Mouse (Mus musculus): ENCODE data around the gene Snai3. TPM values are rescaled to one million over a fixed set of nuclear protein-coding genes. Genes with fewer than 3 reads are reported as not detected.

Snai3 gene
- total and polyA plus RNA-seq, 3 experiments = 0.06 TPM; not detected in 2

- peak; percentile 75 for DNase-seq (ENCODE audit: low read depth, low spot score)
- peaks cover 0 to 12% of the 10 kb centered on the region in 2 experiments; a peak in 2 of 4 replicates for H3K36me3 ChIP-seq (ENCODE audit: control insufficient read depth in 1 of 2, insufficient read depth in 2 of 2, low read length in 2 of 2)
- no peak overlapping the region for H3K27ac ChIP-seq (ENCODE audit: control insufficient read depth, low read depth, low read length)
- TF ChIP-seq EP300 (IDR thresholded peaks at IDR 0.05; ENCODE audit: low read depth in 1 of 2, low read length in 2 of 2) (no peak), GABPA (IDR thresholded peaks at IDR 0.05; ENCODE audit: low read depth, low read length) (no peak), TCF12 (IDR thresholded peaks at IDR 0.05; ENCODE audit: low read depth, low read length) (no peak), RCOR1 (IDR thresholded peaks at IDR 0.05; ENCODE audit: low read depth, low read length) (no peak), RAD21 (IDR thresholded peaks at IDR 0.05; ENCODE audit: low read depth, low read length) (peak; percentile 75), SMC3 (IDR thresholded peaks at IDR 0.05; ENCODE audit: low read depth, low read length) (peak; percentile 83), CTCF (IDR thresholded peaks at IDR 0.05 in 2 of 3, conservative IDR thresholded peaks at IDR 0.05 in 1 of 3; ENCODE audit: control insufficient read depth in 1 of 3, insufficient read depth in 1 of 3, low read depth in 2 of 3, low read length in 3 of 3, poor library complexity in 1 of 3, severe bottlenecking in 1 of 3) (peak; percentile 76 to 92 (median 81)), KAT2A (conservative IDR thresholded peaks at IDR 0.05; ENCODE audit: low read depth, low read length) (no peak), ELF1 (IDR thresholded peaks at IDR 0.05; ENCODE audit: low read depth, low read length) (no peak), USF1 (IDR thresholded peaks at IDR 0.05; ENCODE audit: low read depth, low read length) (no peak), ZC3H11A (IDR thresholded peaks at IDR 0.05; ENCODE audit: low read depth, low read length) (peak; percentile 87), GATA1 (IDR thresholded peaks at IDR 0.05; ENCODE audit: low read depth, low read length) (no peak), E2F4 (IDR thresholded peaks at IDR 0.05; ENCODE audit: borderline replicate concordance, low read depth, low read length) (no peak), ETS1 (IDR thresholded peaks at IDR 0.05; ENCODE audit: low read depth, low read length) (no peak), MXI1 (IDR thresholded peaks at IDR 0.05; ENCODE audit: low read depth, low read length) (no peak)
- no peaks in the 10 kb centered on the region for H3K4me1 ChIP-seq (ENCODE audit: control insufficient read depth in 1 of 2, insufficient read depth in 2 of 2, low read length in 2 of 2)
- no peaks in the 10 kb centered on the region for H3K79me2 ChIP-seq (ENCODE audit: control insufficient read depth, insufficient read depth, low read length, poor library complexity)
- no peak overlapping the region for H3K4me3 ChIP-seq (ENCODE audit: control insufficient read depth in 1 of 2, insufficient read depth in 1 of 2, low read depth in 2 of 2, low read length in 2 of 2)
- no peaks in the 10 kb centered on the region for H3K9me3 ChIP-seq (replicated peaks; ENCODE audit: insufficient read depth, low read length)
- H3K9ac ChIP-seq (ENCODE audit: control insufficient read depth, low read depth, low read length, poor library complexity, severe bottlenecking) = no peak overlapping the region
- no peaks in the 10 kb centered on the region for H3K27me3 ChIP-seq (ENCODE audit: control insufficient read depth in 1 of 2, insufficient read depth in 2 of 2, low read length in 2 of 2)
Observed at GRCm38 (mm10) chr8:122500856-122501255, 40.3 kb upstream of the Snai3 start.

GRCm38 (mm10) chr8:122497912-122498311 is 37.4 kb upstream of the Snai3 start:
- Histone ChIP-seq H3K79me2 (ENCODE audit: control insufficient read depth, insufficient read depth, low read length, poor library complexity) (no peaks in the 10 kb centered on the region), H3K36me3 (ENCODE audit: control insufficient read depth in 1 of 2, insufficient read depth in 2 of 2, low read length in 2 of 2) (peaks cover 0 to 8% of the 10 kb centered on the region in 2 experiments; a peak in 2 of 4 replicates), H3K27me3 (ENCODE audit: control insufficient read depth in 1 of 2, insufficient read depth in 2 of 2, low read length in 2 of 2) (no peaks in the 10 kb centered on the region), H3K4me3 (ENCODE audit: control insufficient read depth in 1 of 2, insufficient read depth in 1 of 2, low read depth in 2 of 2, low read length in 2 of 2) (no peak overlapping the region), H3K9me3 (replicated peaks; ENCODE audit: insufficient read depth, low read length) (no peaks in the 10 kb centered on the region), H3K27ac (ENCODE audit: control insufficient read depth, low read depth, low read length) (no peak overlapping the region), H3K4me1 (ENCODE audit: control insufficient read depth in 1 of 2, insufficient read depth in 2 of 2, low read length in 2 of 2) (no peaks in the 10 kb centered on the region), H3K9ac (ENCODE audit: control insufficient read depth, low read depth, low read length, poor library complexity, severe bottlenecking) (no peak overlapping the region)
- no peak for DNase-seq (ENCODE audit: low read depth, low spot score)
- TF ChIP-seq BHLHE40 (IDR thresholded peaks at IDR 0.05; ENCODE audit: borderline replicate concordance, low read depth, low read length) (no peak), CTCF (IDR thresholded peaks at IDR 0.05 in 2 of 3, conservative IDR thresholded peaks at IDR 0.05 in 1 of 3; ENCODE audit: control insufficient read depth in 1 of 3, insufficient read depth in 1 of 3, low read depth in 2 of 3, low read length in 3 of 3, poor library complexity in 1 of 3, severe bottlenecking in 1 of 3) (peak; percentile 42 to 51 (median 46)), ZNF384 (IDR thresholded peaks at IDR 0.05; ENCODE audit: low read depth, low read length) (no peak), MAZ (IDR thresholded peaks at IDR 0.05; ENCODE audit: low read depth, low read length) (no peak), E2F4 (IDR thresholded peaks at IDR 0.05; ENCODE audit: borderline replicate concordance, low read depth, low read length) (no peak), EP300 (IDR thresholded peaks at IDR 0.05; ENCODE audit: low read depth in 1 of 2, low read length in 2 of 2) (no peak), NRF1 (IDR thresholded peaks at IDR 0.05; ENCODE audit: insufficient read depth, low read depth, low read length, poor library complexity, severe bottlenecking) (no peak), ETS1 (IDR thresholded peaks at IDR 0.05; ENCODE audit: low read depth, low read length) (no peak), UBTF (IDR thresholded peaks at IDR 0.05; ENCODE audit: borderline replicate concordance, insufficient read depth, low read depth, low read length) (no peak), POLR2A (IDR thresholded peaks at IDR 0.05; ENCODE audit: control insufficient read depth in 1 of 2, insufficient read depth in 1 of 2, low read depth in 1 of 2, low read length in 2 of 2, poor library complexity in 1 of 2) (no peak), CHD1 (IDR thresholded peaks at IDR 0.05; ENCODE audit: low read depth, low read length) (no peak), MAX (IDR thresholded peaks at IDR 0.05; ENCODE audit: low read length) (no peak), POLR2AphosphoS5 (IDR thresholded peaks at IDR 0.05; ENCODE audit: borderline replicate concordance, low read depth, low read length) (no peak), JUND (IDR thresholded peaks at IDR 0.05; ENCODE audit: low read depth, low read length) (no peak), RAD21 (IDR thresholded peaks at IDR 0.05; ENCODE audit: low read depth, low read length) (peak; percentile 0; the same call in 1 of the 2 replicates)

Measured in MEL (cell line).